Mouse (Mus musculus): ENCODE data around the gene Wsb2.
"Not testable (repeated sequence)": the region's sequence is repeated elsewhere in the genome, so short reads cannot be mapped to it uniquely, and the experiment has no call there.

Wsb2 gene

GRCm38 (mm10) chr5:117388296-117388751 lies 31.2 kb downstream of the Wsb2 start:
- DNase-seq (ENCODE audit: low spot score) = no peak

GRCm38 (mm10) chr5:117388877-117389276 lies 31.8 kb downstream of the Wsb2 start, which contains the start of gene Rfc5:
Gene Rfc5 (minus strand): TSS chr5:117389047.
- peak; percentile 90 for DNase-seq (ENCODE audit: low spot score)

DNA sequence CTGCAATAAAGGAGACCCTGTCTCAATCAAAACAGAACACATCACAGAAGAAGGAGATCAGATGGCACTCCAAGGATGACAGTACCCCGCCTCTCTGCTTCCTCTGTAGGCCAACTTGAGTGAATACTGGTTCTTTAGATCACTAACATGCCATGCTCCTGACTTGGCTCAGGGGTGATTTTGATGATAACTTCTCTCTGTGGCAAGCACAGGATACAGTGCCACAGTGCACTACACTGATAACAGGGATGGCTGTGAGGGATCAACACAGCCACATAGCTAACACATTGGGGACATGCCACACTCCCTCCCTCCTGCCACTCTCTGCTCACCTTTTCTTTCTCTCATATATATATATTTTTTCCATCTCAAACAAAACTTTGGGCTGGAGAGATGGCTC lies 33.8 kb downstream of the Wsb2 start:
- DNase-seq (ENCODE audit: low spot score) = no peak

DNA sequence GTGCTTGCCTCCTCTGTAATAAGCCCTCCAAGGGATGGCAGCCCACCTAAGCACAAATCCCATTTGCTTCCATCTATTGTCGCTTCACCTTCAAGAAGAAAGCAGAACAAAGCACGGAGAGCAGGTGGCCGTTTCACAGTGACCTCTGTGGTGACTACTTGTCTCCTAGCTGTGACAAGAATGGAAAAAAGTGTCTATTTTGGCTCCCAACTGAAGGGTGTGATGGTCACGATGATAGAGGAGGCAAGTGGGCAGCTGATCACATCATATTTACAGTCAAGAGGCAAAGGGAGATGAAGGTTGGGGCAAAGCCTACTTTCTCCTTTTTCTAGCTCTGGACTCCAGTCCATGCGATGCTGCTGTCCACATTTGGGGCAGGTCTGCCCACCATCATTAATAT lies 38.7 kb downstream of the Wsb2 start:
- DNase-seq (ENCODE audit: low spot score) = no peak

- DNase-seq (ENCODE audit: low spot score) = no peak
Observed at GRCm38 (mm10) chr5:117396596-117397014, 39.5 kb downstream of the Wsb2 start.

GRCm38 (mm10) chr5:117397371-117397770 lies 40.3 kb downstream of the Wsb2 start:
- no peak for DNase-seq (ENCODE audit: low spot score)

DNA sequence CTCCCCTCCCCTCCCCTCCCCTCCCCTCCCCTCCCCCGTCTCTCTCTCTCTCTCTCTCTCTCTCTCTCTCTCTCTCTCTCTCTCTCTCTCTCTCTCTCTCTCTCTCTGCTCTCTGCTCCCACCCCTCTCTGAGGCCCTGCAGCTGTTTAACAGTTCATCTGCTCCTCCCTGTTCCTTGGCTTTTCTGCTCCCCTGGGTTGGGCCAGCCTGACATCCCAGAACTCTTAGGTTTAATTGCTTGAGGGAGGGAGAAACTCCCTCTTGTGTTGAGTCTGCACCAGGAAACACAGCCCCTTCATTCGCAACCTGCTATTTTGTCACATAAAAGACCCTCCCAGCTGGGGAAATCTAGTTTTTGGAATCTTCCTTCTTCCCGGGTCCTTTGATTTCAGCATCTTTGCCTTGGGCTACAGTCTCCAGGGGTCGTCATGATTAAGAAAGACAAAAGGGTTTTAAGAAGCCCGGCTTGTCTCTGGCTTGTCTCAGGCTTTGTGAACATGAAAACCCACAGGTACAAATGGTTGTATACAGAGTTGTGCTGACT lies 41.0 kb downstream of the Wsb2 start:
- no peak for DNase-seq (ENCODE audit: low spot score)

DNA sequence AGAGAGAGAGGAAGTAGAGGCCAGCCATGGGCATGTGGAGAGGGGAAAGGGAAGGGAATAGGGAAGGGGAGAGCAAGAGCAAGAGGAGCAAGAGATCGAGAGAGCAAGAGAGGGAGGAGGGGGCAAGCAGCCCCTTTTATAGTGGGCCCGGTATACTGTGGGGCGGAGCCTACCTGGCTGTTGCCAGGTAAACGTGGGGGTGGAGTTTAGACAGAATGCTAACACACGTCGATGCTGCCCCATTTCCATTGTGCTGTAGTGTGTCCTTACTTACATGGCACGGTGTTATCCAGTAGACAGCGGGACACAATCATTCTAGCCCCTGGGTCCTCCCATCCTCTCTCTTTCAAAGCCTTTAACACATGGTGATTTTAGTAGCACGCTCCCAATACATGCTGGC lies 42.2 kb downstream of the Wsb2 start:
- DNase-seq (ENCODE audit: low spot score) = no peak

GRCm38 (mm10) chr5:117403609-117404008 lies 46.5 kb downstream of the Wsb2 start:
- DNase-seq (ENCODE audit: low spot score) = no peak

GRCm38 (mm10) chr5:117404671-117405070 lies 47.6 kb downstream of the Wsb2 start:
- not testable (repeated sequence) for DNase-seq (ENCODE audit: low spot score)

GRCm38 (mm10) chr5:117408216-117408615 lies 51.1 kb downstream of the Wsb2 start:
- DNase-seq (ENCODE audit: low spot score) = no peak

- DNase-seq (ENCODE audit: low spot score) = no peak
Observed at GRCm38 (mm10) chr5:117409369-117409768, 52.3 kb downstream of the Wsb2 start.

DNA sequence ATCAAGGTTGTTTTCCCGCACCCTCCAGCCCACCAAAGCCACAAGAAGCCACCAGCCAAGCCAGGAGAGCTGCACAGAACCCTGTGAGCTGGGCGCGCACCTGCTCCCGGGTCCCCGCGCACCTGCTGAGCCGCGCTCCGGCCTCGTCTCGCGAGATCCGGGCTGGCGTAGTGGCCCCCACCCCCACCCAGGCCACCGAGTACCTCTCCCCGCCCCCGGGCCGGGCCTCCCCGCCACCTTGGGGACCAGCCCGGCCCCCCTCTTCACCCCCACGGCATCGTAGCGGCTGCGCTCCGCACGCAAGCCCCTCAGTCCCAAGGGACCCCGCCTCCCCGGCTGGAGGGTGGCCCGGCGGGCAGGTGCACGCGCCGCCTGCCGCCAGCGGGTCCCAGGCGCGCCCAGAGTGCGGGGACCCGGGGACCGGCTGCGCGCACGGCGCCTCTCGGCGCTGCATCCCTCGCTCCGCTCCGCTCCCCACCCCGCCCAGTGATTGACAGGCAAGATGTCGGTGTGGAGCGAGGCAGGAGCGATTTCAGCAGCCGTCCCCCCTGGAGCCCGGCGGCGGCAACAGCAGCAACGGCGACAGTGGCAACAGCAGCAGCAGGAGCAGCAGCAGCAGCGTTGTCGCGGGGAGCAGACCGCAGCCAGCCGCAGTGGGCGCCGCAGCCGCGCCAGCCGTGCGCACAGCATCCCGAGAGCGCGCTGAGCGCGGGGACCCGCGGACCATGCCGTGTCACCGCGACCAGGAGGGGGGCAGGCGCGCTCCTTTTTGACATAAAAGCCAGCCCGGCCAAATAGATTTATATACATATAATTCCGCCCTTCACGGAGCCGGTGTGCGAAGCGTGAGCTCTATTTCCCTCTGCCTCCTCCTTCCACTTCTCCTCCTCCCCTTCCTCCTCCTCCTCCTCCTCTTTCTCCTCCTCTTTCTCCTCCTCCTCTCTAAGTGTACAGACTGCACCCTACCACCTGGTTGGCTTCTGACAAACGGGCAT lies 56.7 kb downstream of the Wsb2 start, which contains the start of gene Ksr2:
Ksr2 (plus strand) TSS at position 494 of the 995 bp plus-strand sequence.
- DNase-seq (ENCODE audit: low spot score) = no peak

GRCm38 (mm10) chr5:117414611-117415010 lies 57.5 kb downstream of the Wsb2 start:
- no peak for DNase-seq (ENCODE audit: low spot score)

DNA sequence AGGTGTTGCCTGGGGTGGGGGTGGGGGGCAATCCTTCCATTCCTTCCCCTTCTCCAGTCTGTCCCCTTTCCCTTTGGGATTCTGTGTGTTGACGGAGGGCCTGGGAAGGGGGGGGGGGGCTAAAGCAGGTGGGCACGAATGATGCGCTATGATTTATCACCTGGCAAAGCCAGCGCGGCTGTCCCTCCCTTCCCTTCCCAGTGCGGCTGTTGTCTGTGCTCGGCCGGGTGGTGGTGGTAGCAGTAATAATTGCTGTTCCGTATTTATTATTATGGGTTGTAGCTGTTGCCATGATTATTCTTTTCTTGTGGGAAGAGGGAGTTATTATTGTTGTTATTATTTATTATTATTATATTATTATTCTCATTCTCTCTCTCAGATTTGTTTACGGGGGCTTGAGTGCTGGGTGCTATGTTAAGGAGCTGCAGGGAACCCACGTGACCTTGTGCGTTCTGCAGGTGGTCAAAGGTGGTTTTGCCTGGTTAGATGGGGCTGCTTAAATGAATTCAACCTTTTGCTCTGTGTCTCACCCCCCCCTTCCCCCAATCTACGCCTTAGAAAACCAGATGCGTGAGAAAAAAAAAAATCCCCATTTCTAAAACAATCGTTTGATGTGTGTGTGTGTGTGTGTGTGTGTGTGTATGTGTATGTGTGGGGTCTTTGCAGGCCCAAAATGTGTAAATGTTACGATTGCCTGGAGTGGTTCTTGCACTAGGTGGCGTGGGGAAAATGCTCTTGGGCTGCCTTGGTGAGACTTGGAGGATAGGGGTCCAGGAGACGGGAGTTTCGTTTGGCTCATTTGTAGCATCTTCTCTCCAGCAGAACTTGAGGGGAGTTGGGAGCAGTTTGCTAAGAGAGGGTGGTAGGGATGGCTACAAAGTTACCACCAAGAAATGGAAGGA lies 58.2 kb downstream of the Wsb2 start:
- DNase-seq (ENCODE audit: low spot score) = no peak

DNA sequence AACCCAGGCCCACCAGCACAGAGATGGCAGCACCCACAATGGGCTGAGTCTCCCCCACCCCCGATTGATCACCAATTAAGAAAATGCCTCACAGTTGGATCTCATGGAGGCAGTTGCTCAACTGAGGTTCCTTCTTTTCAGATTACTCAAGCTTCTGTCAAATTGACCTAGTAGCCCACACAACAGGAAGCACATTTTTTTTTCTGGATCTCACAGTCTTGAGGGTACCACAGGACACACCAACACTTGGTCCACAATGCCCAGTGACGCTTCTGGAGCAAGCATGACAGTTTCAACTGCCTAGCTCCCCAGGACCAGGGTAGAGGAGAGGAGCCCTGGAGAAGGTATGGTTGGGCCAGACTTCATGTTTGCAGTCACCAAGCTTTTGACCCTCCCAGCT lies 60.3 kb downstream of the Wsb2 start:
- no peak for DNase-seq (ENCODE audit: low spot score)

Data from urinary bladder, postnatal 10 days (tissue).